Mouse (Mus musculus): ENCODE measurements at regions not wholly inside any gene's neighbourhood (a gene's known extent, or its start where the extent isn't known, plus 50 kb on each side); places are given as distances from the start of the nearest gene placed in this dataset.
A peak's percentile ranks its signal among the peaks of the same experiment; 100 is the strongest.

GRCm38 (mm10) chr2:92529071-92529641 is 68.8 kb upstream of the Slc35c1 start:
- TF ChIP-seq CTCF (IDR thresholded peaks at IDR 0.05; ENCODE audit: borderline replicate concordance, insufficient read depth, low read length) (no peak), POLR2A (IDR thresholded peaks at IDR 0.05; ENCODE audit: low read depth, low read length) (peak; percentile 42; the same call in 1 of the 2 replicates)

All from embryonic fibroblast, embryonic 13.5 days (primary cell).